In the genomic region with DNA sequence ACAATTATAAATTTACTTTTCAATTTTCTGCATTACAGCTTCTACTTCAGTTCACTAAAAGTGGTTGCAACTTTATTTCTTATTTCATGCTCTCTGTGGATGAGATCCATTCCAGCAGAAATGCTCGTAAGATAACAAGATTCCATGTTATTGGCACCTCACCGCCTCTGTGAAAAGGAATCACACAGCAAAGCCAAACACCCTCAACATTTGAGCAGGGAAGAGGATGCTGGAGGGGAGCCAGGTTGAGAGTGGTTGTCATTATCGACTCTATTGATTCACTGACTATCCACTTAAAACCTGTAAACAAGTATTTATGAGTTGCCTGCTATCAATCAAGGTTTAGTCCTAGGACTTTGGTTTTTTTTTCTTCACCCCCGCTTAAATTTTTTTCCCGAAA, we compare ENCODE assay signal across 26 mouse cellular contexts.
"Had no signal": no experiment of that assay in that cellular context is flagged by ENCODE, and none has a peak within 500 bp of the region (broad histone marks: within the 10 kb centered on the region; RNA-seq: fewer than 3 reads in every experiment).

No protein-coding gene starts in this region.

- H3K27ac ChIP-seq: heart, adult 2 months; heart, embryonic 13.5 days; heart, embryonic 15.5 days; hindbrain, embryonic 13.5 days; hindbrain, embryonic 15.5 days; hindbrain, postnatal 0 days; kidney, embryonic 15.5 days; kidney, postnatal 0 days; limb, embryonic 13.5 days; limb, embryonic 15.5 days; liver, embryonic 12.5 days; liver, embryonic 14.5 days had no signal

- H3K9me3 ChIP-seq: heart, embryonic 13.5 days; heart, embryonic 15.5 days; hindbrain, embryonic 13.5 days; hindbrain, embryonic 15.5 days; kidney, embryonic 15.5 days; limb, embryonic 13.5 days; limb, embryonic 15.5 days; liver, embryonic 12.5 days had no signal

- H3K36me3 ChIP-seq: heart, embryonic 13.5 days; heart, embryonic 15.5 days; hindbrain, embryonic 13.5 days; hindbrain, embryonic 15.5 days; kidney, embryonic 15.5 days; limb, embryonic 13.5 days; limb, embryonic 15.5 days; liver, embryonic 12.5 days had no signal

- H3K4me2 ChIP-seq: heart, embryonic 11.5 days; heart, embryonic 13.5 days; heart, embryonic 15.5 days; hindbrain, embryonic 13.5 days; hindbrain, embryonic 15.5 days; kidney, embryonic 15.5 days; limb, embryonic 13.5 days; limb, embryonic 15.5 days; liver, embryonic 12.5 days had no signal

- H3K4me3 ChIP-seq: heart, adult 2 months; heart, embryonic 13.5 days; heart, embryonic 15.5 days; hindbrain, embryonic 13.5 days; hindbrain, embryonic 15.5 days; kidney, embryonic 15.5 days; limb, embryonic 13.5 days; limb, embryonic 15.5 days; liver, embryonic 12.5 days had no signal

- H3K9ac ChIP-seq: heart, embryonic 13.5 days; heart, embryonic 15.5 days; hindbrain, embryonic 13.5 days; hindbrain, embryonic 15.5 days; kidney, embryonic 15.5 days; limb, embryonic 13.5 days; limb, embryonic 15.5 days; liver, embryonic 12.5 days; liver, embryonic 14.5 days had no signal

- DNase-seq: gastrocnemius, postnatal 14 days; gastrocnemius, postnatal 36 days; heart, adult 11 months; heart, adult 2 months; heart, postnatal 14 days; heart, postnatal 36 days; kidney, adult 11 months; kidney, adult 2 months; kidney, adult 9 months; kidney, postnatal 14 days; kidney, postnatal 36 days; layer of hippocampus, adult 9-11 months; layer of hippocampus, postnatal 36 days had no signal

- ATAC-seq: hindbrain, postnatal 0 days; intestine, embryonic 16.5 days; liver, embryonic 12.5 days had no signal

- H3K27me3 ChIP-seq: heart, embryonic 13.5 days; heart, embryonic 15.5 days; hindbrain, embryonic 13.5 days; hindbrain, embryonic 15.5 days; kidney, embryonic 15.5 days; limb, embryonic 13.5 days; limb, embryonic 15.5 days; liver, embryonic 12.5 days had no signal

- H3K4me1 ChIP-seq: heart, embryonic 13.5 days; heart, embryonic 15.5 days; hindbrain, embryonic 13.5 days; hindbrain, embryonic 15.5 days; kidney, embryonic 15.5 days; limb, embryonic 13.5 days; limb, embryonic 15.5 days; liver, embryonic 12.5 days had no signal
